ENCODE assay signal across 28 mouse cellular contexts in the genomic region with DNA sequence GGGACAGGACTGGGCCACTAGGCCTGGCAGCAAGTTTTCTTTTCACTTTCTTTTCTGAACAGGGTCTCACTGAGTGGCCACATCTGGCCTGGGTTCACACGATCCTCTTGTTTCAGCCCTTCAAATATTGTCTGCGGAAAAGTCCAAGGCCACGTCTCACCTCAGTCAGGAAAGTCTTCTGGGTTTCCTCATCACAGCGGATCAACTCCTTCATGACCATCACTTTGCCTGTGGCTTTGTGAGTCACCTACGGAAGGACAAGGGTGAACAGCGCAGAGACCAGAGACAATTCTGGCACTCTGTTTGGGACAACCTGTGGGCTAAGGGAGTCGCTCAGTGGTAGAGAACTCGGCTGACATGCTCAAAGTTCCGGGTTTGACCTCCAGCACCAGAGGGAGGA.
"Had no signal": no experiment of that assay in that cellular context is flagged by ENCODE, and none has a peak within 500 bp of the region (broad histone marks: within the 10 kb centered on the region; RNA-seq: fewer than 3 reads in every experiment).

No protein-coding gene starts in this region.

- H3K27ac ChIP-seq: limb, embryonic 10.5 days; limb, embryonic 12.5 days; limb, embryonic 13.5 days; limb, embryonic 15.5 days; liver, embryonic 12.5 days; liver, embryonic 13.5 days; liver, embryonic 14.5 days; liver, embryonic 15.5 days; lung, embryonic 15.5 days; macrophage; midbrain, embryonic 10.5 days; midbrain, embryonic 12.5 days; midbrain, embryonic 13.5 days; midbrain, embryonic 15.5 days; neural tube, embryonic 12.5 days had no signal

- DNase-seq: left cerebral cortex, postnatal 4 days; liver; liver, embryonic 13.5 days; liver, postnatal 0 days; lung, adult 18-20 months; lung, adult 2 months; lung, embryonic 14.5 days; lung, postnatal 10 days; lung, postnatal 14 days; lung, postnatal 36 days; lung, postnatal 4 days; midbrain, embryonic 14.5 days had no signal

- H3K4me3 ChIP-seq: limb, embryonic 10.5 days; limb, embryonic 12.5 days; limb, embryonic 13.5 days; limb, embryonic 15.5 days; liver, embryonic 12.5 days; liver, embryonic 13.5 days; liver, embryonic 15.5 days; lung, embryonic 15.5 days; megakaryocyte, embryonic 14.5 days; midbrain, embryonic 10.5 days; midbrain, embryonic 12.5 days; midbrain, embryonic 13.5 days; midbrain, embryonic 15.5 days; myocyte; neural tube, embryonic 12.5 days had no signal
